Mouse (Mus musculus): ENCODE measurements around the gene Gm19402.

- TF ChIP-seq CTCF (IDR thresholded peaks at IDR 0.05; ENCODE audit: low read depth, low read length) = no peak
- no peak for TF ChIP-seq EP300 (IDR thresholded peaks at IDR 0.05; ENCODE audit: insufficient read depth, low read depth, low read length)
- no peak for TF ChIP-seq POLR2A (IDR thresholded peaks at IDR 0.05; ENCODE audit: insufficient read depth, low read length)
Measured at GRCm38 (mm10) chr10:77706326-77706725, 15.8 kb upstream of the Gm19402 start, which contains the start of gene Gm10272.

Data from ES-Bruce4 (cell line).